ENCODE assay signal across 8 mouse cellular contexts in genomic region chr1:89939981-89940726, GRCm38 (mm10). TPM values are rescaled to one million over a fixed set of nuclear protein-coding genes. Genes with fewer than 3 reads are reported as not detected.
DNase-seq lines count a peak whose midpoint lies in the region; ATAC-seq and TF ChIP-seq lines count a peak whose summit lies in the region.

No protein-coding gene starts in this region.

- peak; percentile 87 for TF ChIP-seq CTCF in ES-Bruce4 (IDR thresholded peaks at IDR 0.05; ENCODE audit: low read depth, low read length)

- no peaks in the 10 kb centered on the region for H3K9me3 ChIP-seq in ES-Bruce4 (replicated peaks; ENCODE audit: control insufficient read depth, insufficient read depth, low read length, poor library complexity, severe bottlenecking)
- no peaks in the 10 kb centered on the region for H3K9me3 ChIP-seq in embryonic facial prominence, embryonic 13.5 days
- peaks cover 3% of the 10 kb centered on the region; the same call in 1 of the 2 replicates for H3K9me3 ChIP-seq in heart, embryonic 16.5 days (replicated peaks; ENCODE audit: control insufficient read depth, low read length)

- peak; percentile 70; the same call in 1 of the 2 replicates for TF ChIP-seq EP300 in ES-Bruce4 (IDR thresholded peaks at IDR 0.05; ENCODE audit: insufficient read depth, low read depth, low read length)

- WGBS in embryonic facial prominence, embryonic 13.5 days: 3% methylated on average over 34 of the region's 34 CpGs
- 6% methylated on average over 34 of the region's 34 CpGs for WGBS in heart, embryonic 16.5 days

- H3K4me1 ChIP-seq in ES-Bruce4 (ENCODE audit: control insufficient read depth, insufficient read depth, low read length): peaks cover 5% of the 10 kb centered on the region
- peaks cover 24% of the 10 kb centered on the region for H3K4me1 ChIP-seq in embryonic facial prominence, embryonic 13.5 days
- H3K4me1 ChIP-seq in heart, embryonic 16.5 days (ENCODE audit: control insufficient read depth, insufficient read depth, low read length): peaks cover 8% of the 10 kb centered on the region

- peak overlapping the region; percentile 3; the same call in 1 of the 2 replicates for H3K9ac ChIP-seq in ES-Bruce4 (ENCODE audit: low read depth, poor library complexity, severe bottlenecking)
- H3K9ac ChIP-seq in embryonic facial prominence, embryonic 13.5 days: no peak overlapping the region
- no peak overlapping the region for H3K9ac ChIP-seq in heart, embryonic 16.5 days (ENCODE audit: low read length)

- no peak for TF ChIP-seq POLR2A in ES-Bruce4 (IDR thresholded peaks at IDR 0.05; ENCODE audit: insufficient read depth, low read length)

- H3K4me3 ChIP-seq in ES-Bruce4 (ENCODE audit: low read depth, low read length): peak overlapping the region; percentile 53
- H3K4me3 ChIP-seq in embryonic facial prominence, embryonic 13.5 days: peak overlapping the region; percentile 5
- no peak overlapping the region for H3K4me3 ChIP-seq in heart, embryonic 16.5 days (ENCODE audit: low read length)

- ATAC-seq in embryonic facial prominence, embryonic 13.5 days (ENCODE audit: insufficient number of reproducible peaks, insufficient read depth, low FRiP score, low TSS enrichment, low read depth): peak; percentile 39; the same call in 1 of the 2 replicates
- ATAC-seq in heart, embryonic 16.5 days (replicated peaks; ENCODE audit: extremely low read depth, insufficient read depth, low FRiP score): peak; percentile 72
- no peak for ATAC-seq in inflammation-experienced regulatory T-cells, adult 6 months

- no peaks in the 10 kb centered on the region for H3K27me3 ChIP-seq in ES-Bruce4 (ENCODE audit: control insufficient read depth, insufficient read depth, low read length, poor library complexity, severe bottlenecking)
- H3K27me3 ChIP-seq in embryonic facial prominence, embryonic 13.5 days: peaks cover 98% of the 10 kb centered on the region
- peaks cover 86% of the 10 kb centered on the region for H3K27me3 ChIP-seq in heart, embryonic 16.5 days (ENCODE audit: control insufficient read depth, insufficient read depth, low read length)

- peak; percentile 88 for DNase-seq in adrenal gland, postnatal 14 days
- peak; percentile 77 for DNase-seq in kidney, postnatal 14 days
- DNase-seq in lung, postnatal 4 days: peak; percentile 84 to 88
- peak; percentile 66 to 81 for DNase-seq in spleen, postnatal 4 days (ENCODE audit: low spot score in 2 of 2)

- H3K4me2 ChIP-seq in embryonic facial prominence, embryonic 13.5 days: peak overlapping the region; percentile 12; the same call in 1 of the 2 replicates
- peak overlapping the region; percentile 5; the same call in 1 of the 2 replicates for H3K4me2 ChIP-seq in heart, embryonic 16.5 days (ENCODE audit: low read depth, low read length)

- peak overlapping the region; percentile 29; the same call in 1 of the 2 replicates for H3K27ac ChIP-seq in ES-Bruce4 (ENCODE audit: insufficient read depth, low read length)
- no peak overlapping the region for H3K27ac ChIP-seq in embryonic facial prominence, embryonic 13.5 days
- no peak overlapping the region for H3K27ac ChIP-seq in heart, embryonic 16.5 days (ENCODE audit: low read length)

- no peaks in the 10 kb centered on the region for H3K36me3 ChIP-seq in ES-Bruce4 (ENCODE audit: control insufficient read depth, insufficient read depth, low read length, poor library complexity, severe bottlenecking)
- no peaks in the 10 kb centered on the region for H3K36me3 ChIP-seq in embryonic facial prominence, embryonic 13.5 days
- no peaks in the 10 kb centered on the region for H3K36me3 ChIP-seq in heart, embryonic 16.5 days (ENCODE audit: control insufficient read depth, insufficient read depth)

RNA-seq across cellular contexts. Expression of gene Gbx2, which starts 9.2 kb away (rescaled TPM):
- 5.7 and 7.1 TPM in 2 replicates for polyA plus RNA-seq in ES-Bruce4 (2011; ENCODE audit: insufficient read depth, insufficient read length, low read depth, missing spikeins)
- not detected in 2 replicates for total RNA-seq in adrenal gland, postnatal 14 days (2021)
- polyA plus RNA-seq in embryonic facial prominence, embryonic 13.5 days (2015; fragmentation: Nextera tagmentation; extraction: Ambion mirVana): 0.19 and 0.98 TPM in 2 replicates
- polyA plus RNA-seq in heart, embryonic 16.5 days (2015; fragmentation: Nextera tagmentation; extraction: Ambion mirVana): not detected in 2 replicates
- polyA plus RNA-seq in inflammation-experienced regulatory T-cells, adult 6 months (2017; shearing (Covaris generic)): not detected
